Mouse (Mus musculus) small intestine, adult 2 months (tissue): ENCODE results near the gene Prodh2.

Source experiments
- CTCF ChIP-seq: fragments of 200-500 bp; IDR thresholded peaks from 2 replicates; pipeline ENCODE4 v1.5.1; 2012; ENCODE audit warnings: low read depth, mild to moderate bottlenecking, control low read depth, inconsistent platforms, low read length, moderate library complexity, mixed read lengths; ENCODE audit not compliant: insufficient replicate concordance, insufficient read length; ENCODE audit errors: extremely low read depth
- POLR2A ChIP-seq: fragments of 200-500 bp; IDR thresholded peaks from 2 replicates; pipeline ENCODE4 v1.6.1; 2012; ENCODE audit warnings: low read depth, mild to moderate bottlenecking, control low read depth, inconsistent platforms, low read length, moderate library complexity

DNA sequence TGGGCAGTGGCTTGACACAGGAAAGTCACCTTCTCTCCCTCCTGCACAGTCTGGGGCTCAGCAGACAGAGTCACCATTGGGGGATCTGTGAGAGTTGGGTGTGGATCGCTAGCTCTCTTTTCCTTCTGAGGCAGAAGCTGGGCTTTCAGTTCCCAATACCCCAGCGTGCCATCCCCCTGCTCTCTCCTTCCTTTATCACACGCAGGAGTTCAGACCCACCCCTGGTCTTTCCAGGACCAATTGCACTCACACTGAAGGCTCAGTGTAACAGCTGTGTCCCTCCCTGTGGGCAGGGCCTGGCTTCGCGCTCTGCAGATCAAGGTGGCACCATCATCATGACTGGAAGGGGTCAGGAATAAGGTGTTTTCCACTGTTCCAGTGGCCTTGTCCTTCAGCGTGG, 39.2 kb upstream of the Prodh2 start:
- TF ChIP-seq POLR2A: no peak
- TF ChIP-seq CTCF: no peak
